Mouse (Mus musculus): Measurements from ENCODE around the gene Tnp1. TPM values are rescaled to one million over a fixed set of nuclear protein-coding genes. Genes with fewer than 3 reads are reported as not detected.
A peak's percentile ranks its signal among the peaks of the same experiment; 100 is the strongest.

The Tnp1 gene
- polyA plus RNA-seq, 1 experiment = not detected

GRCm38 (mm10) chr1:73043671-73044070 lies 28.0 kb upstream of the Tnp1 start:
- Histone ChIP-seq H3K36me3 (ENCODE audit: control insufficient read depth, insufficient read depth) (no peaks in the 10 kb centered on the region), H3K79me3 (ENCODE audit: low read depth) (no peaks in the 10 kb centered on the region), H3ac (ENCODE audit: control insufficient read depth, insufficient read length, low read depth) (no peak overlapping the region), H3K27me3 (ENCODE audit: control insufficient read depth, insufficient read depth, insufficient read length) (no peaks in the 10 kb centered on the region), H3K79me2 (ENCODE audit: control insufficient read depth, insufficient read depth) (no peaks in the 10 kb centered on the region), H3K4me3 (ENCODE audit: insufficient read depth, poor library complexity, severe bottlenecking) (no peak overlapping the region)
- TF ChIP-seq CEBPB (IDR thresholded peaks at IDR 0.05; ENCODE audit: low read depth) (no peak), FOSL1 (IDR thresholded peaks at IDR 0.05; ENCODE audit: insufficient read depth, low read length, poor library complexity, severe bottlenecking) (no peak), USF1 (IDR thresholded peaks at IDR 0.05; ENCODE audit: low read depth) (no peak), MYOD1 (IDR thresholded peaks at IDR 0.05; ENCODE audit: control insufficient read depth, insufficient read length, low read depth) (no peak), MAX (IDR thresholded peaks at IDR 0.05) (no peak), CTCF (IDR thresholded peaks at IDR 0.05; ENCODE audit: control insufficient read depth, insufficient read depth, insufficient read length) (no peak), MYOG (IDR thresholded peaks at IDR 0.05; ENCODE audit: control insufficient read depth, extremely low read depth, insufficient read length) (no peak)

GRCm38 (mm10) chr1:73040691-73041425 lies 25.1 kb upstream of the Tnp1 start:
- H3K79me3 ChIP-seq (ENCODE audit: low read depth) = no peaks in the 10 kb centered on the region
- no peaks in the 10 kb centered on the region for H3K36me3 ChIP-seq (ENCODE audit: control insufficient read depth, insufficient read depth)
- H3K79me2 ChIP-seq (ENCODE audit: control insufficient read depth, insufficient read depth) = no peaks in the 10 kb centered on the region
- H3K27me3 ChIP-seq (ENCODE audit: control insufficient read depth, insufficient read depth, insufficient read length) = no peaks in the 10 kb centered on the region
- no peak overlapping the region for H3K4me3 ChIP-seq (ENCODE audit: insufficient read depth, poor library complexity, severe bottlenecking)
- no peak for TF ChIP-seq FOSL1 (IDR thresholded peaks at IDR 0.05; ENCODE audit: insufficient read depth, low read length, poor library complexity, severe bottlenecking)
- no peak for TF ChIP-seq USF1 (IDR thresholded peaks at IDR 0.05; ENCODE audit: low read depth)
- TF ChIP-seq CTCF (IDR thresholded peaks at IDR 0.05; ENCODE audit: control insufficient read depth, insufficient read depth, insufficient read length) = no peak
- no peak for TF ChIP-seq MYOG (IDR thresholded peaks at IDR 0.05; ENCODE audit: control insufficient read depth, extremely low read depth, insufficient read length)
- TF ChIP-seq CEBPB (IDR thresholded peaks at IDR 0.05; ENCODE audit: low read depth) = no peak
- TF ChIP-seq MYOD1 (IDR thresholded peaks at IDR 0.05; ENCODE audit: control insufficient read depth, insufficient read length, low read depth) = peak; percentile 61
- H3ac ChIP-seq (ENCODE audit: control insufficient read depth, insufficient read length, low read depth) = no peak overlapping the region

- TF ChIP-seq MYOD1 (IDR thresholded peaks at IDR 0.05; ENCODE audit: control insufficient read depth, insufficient read length, low read depth) (no peak), USF1 (IDR thresholded peaks at IDR 0.05; ENCODE audit: low read depth) (no peak), MYOG (IDR thresholded peaks at IDR 0.05; ENCODE audit: control insufficient read depth, extremely low read depth, insufficient read length) (no peak), CEBPB (IDR thresholded peaks at IDR 0.05; ENCODE audit: low read depth) (no peak), MAX (IDR thresholded peaks at IDR 0.05) (no peak), FOSL1 (IDR thresholded peaks at IDR 0.05; ENCODE audit: insufficient read depth, low read length, poor library complexity, severe bottlenecking) (no peak), CTCF (IDR thresholded peaks at IDR 0.05; ENCODE audit: control insufficient read depth, insufficient read depth, insufficient read length) (no peak)
- Histone ChIP-seq H3K27me3 (ENCODE audit: control insufficient read depth, insufficient read depth, insufficient read length) (no peaks in the 10 kb centered on the region), H3K79me3 (ENCODE audit: low read depth) (no peaks in the 10 kb centered on the region), H3ac (ENCODE audit: control insufficient read depth, insufficient read length, low read depth) (no peak overlapping the region), H3K36me3 (ENCODE audit: control insufficient read depth, insufficient read depth) (no peaks in the 10 kb centered on the region), H3K4me3 (ENCODE audit: insufficient read depth, poor library complexity, severe bottlenecking) (no peak overlapping the region), H3K79me2 (ENCODE audit: control insufficient read depth, insufficient read depth) (no peaks in the 10 kb centered on the region)
These were observed 22.8 kb upstream of the Tnp1 start for GRCm38 (mm10) chr1:73038532-73038931.

GRCm38 (mm10) chr1:73036536-73036935 lies 20.8 kb upstream of the Tnp1 start:
- H3K27me3 ChIP-seq (ENCODE audit: control insufficient read depth, insufficient read depth, insufficient read length) = no peaks in the 10 kb centered on the region
- H3K36me3 ChIP-seq (ENCODE audit: control insufficient read depth, insufficient read depth) = no peaks in the 10 kb centered on the region
- TF ChIP-seq FOSL1 (IDR thresholded peaks at IDR 0.05; ENCODE audit: insufficient read depth, low read length, poor library complexity, severe bottlenecking) (no peak), CEBPB (IDR thresholded peaks at IDR 0.05; ENCODE audit: low read depth) (no peak), MAX (IDR thresholded peaks at IDR 0.05) (no peak), MYOD1 (IDR thresholded peaks at IDR 0.05; ENCODE audit: control insufficient read depth, insufficient read length, low read depth) (no peak), MYOG (IDR thresholded peaks at IDR 0.05; ENCODE audit: control insufficient read depth, extremely low read depth, insufficient read length) (no peak), CTCF (IDR thresholded peaks at IDR 0.05; ENCODE audit: control insufficient read depth, insufficient read depth, insufficient read length) (no peak), USF1 (IDR thresholded peaks at IDR 0.05; ENCODE audit: low read depth) (no peak)

GRCm38 (mm10) chr1:73035726-73036125 lies 20.0 kb upstream of the Tnp1 start:
- Histone ChIP-seq H3K27me3 (ENCODE audit: control insufficient read depth, insufficient read depth, insufficient read length) (no peaks in the 10 kb centered on the region), H3K79me3 (ENCODE audit: low read depth) (no peaks in the 10 kb centered on the region), H3K36me3 (ENCODE audit: control insufficient read depth, insufficient read depth) (no peaks in the 10 kb centered on the region), H3K4me3 (ENCODE audit: insufficient read depth, poor library complexity, severe bottlenecking) (no peak overlapping the region), H3ac (ENCODE audit: control insufficient read depth, insufficient read length, low read depth) (no peak overlapping the region), H3K79me2 (ENCODE audit: control insufficient read depth, insufficient read depth) (no peaks in the 10 kb centered on the region)
- no peak for TF ChIP-seq FOSL1 (IDR thresholded peaks at IDR 0.05; ENCODE audit: insufficient read depth, low read length, poor library complexity, severe bottlenecking)
- TF ChIP-seq CTCF (IDR thresholded peaks at IDR 0.05; ENCODE audit: control insufficient read depth, insufficient read depth, insufficient read length) = no peak
- no peak for TF ChIP-seq MYOD1 (IDR thresholded peaks at IDR 0.05; ENCODE audit: control insufficient read depth, insufficient read length, low read depth)
- TF ChIP-seq USF1 (IDR thresholded peaks at IDR 0.05; ENCODE audit: low read depth) = no peak
- no peak for TF ChIP-seq MAX (IDR thresholded peaks at IDR 0.05)
- no peak for TF ChIP-seq MYOG (IDR thresholded peaks at IDR 0.05; ENCODE audit: control insufficient read depth, extremely low read depth, insufficient read length)
- TF ChIP-seq CEBPB (IDR thresholded peaks at IDR 0.05; ENCODE audit: low read depth) = no peak

More at GRCm38 (mm10) chr1:73036536-73036935, 20.8 kb upstream of the Tnp1 start:
- Histone ChIP-seq H3K79me2 (ENCODE audit: control insufficient read depth, insufficient read depth) (no peaks in the 10 kb centered on the region), H3K79me3 (ENCODE audit: low read depth) (no peaks in the 10 kb centered on the region), H3ac (ENCODE audit: control insufficient read depth, insufficient read length, low read depth) (no peak overlapping the region), H3K4me3 (ENCODE audit: insufficient read depth, poor library complexity, severe bottlenecking) (no peak overlapping the region)

Data from C2C12 (cell line).